Mouse (Mus musculus): ENCODE data around the gene Gse1. TPM values are rescaled to one million over a fixed set of nuclear protein-coding genes. Genes with fewer than 3 reads are reported as not detected.

Gene Gse1
- polyA plus RNA-seq, 1 experiment from 2014 or later: 6.8 TPM

GRCm38 (mm10) chr8:120190810-120191413 lies 37.3 kb upstream of the Gse1 start:
- Histone ChIP-seq H3K27ac (peak overlapping the region; percentile 82), H3K27me3 (no peaks in the 10 kb centered on the region), H3K4me1 (peaks cover 55% of the 10 kb centered on the region), H3K36me3 (no peaks in the 10 kb centered on the region), H3K9ac (no peak overlapping the region), H3K4me2 (peak overlapping the region; percentile 44), H3K9me3 (no peaks in the 10 kb centered on the region), H3K4me3 (peak overlapping the region; percentile 27)
- 9% methylated on average over 20 of the region's 20 CpGs for WGBS
- peak; percentile 89 for ATAC-seq (ENCODE audit: insufficient number of reproducible peaks, low FRiP score, low TSS enrichment, low read depth)

GRCm38 (mm10) chr8:120191633-120192032 lies 36.6 kb upstream of the Gse1 start:
- ATAC-seq (ENCODE audit: insufficient number of reproducible peaks, low FRiP score, low TSS enrichment, low read depth): no peak
- 47% methylated on average over 5 of the region's 5 CpGs for WGBS
- Histone ChIP-seq H3K4me1 (peaks cover 48% of the 10 kb centered on the region), H3K9ac (no peak overlapping the region), H3K27ac (peak overlapping the region; percentile 82), H3K4me2 (peak overlapping the region; percentile 44; the same call in 1 of the 2 replicates), H3K4me3 (no peak overlapping the region), H3K9me3 (no peaks in the 10 kb centered on the region), H3K36me3 (no peaks in the 10 kb centered on the region), H3K27me3 (no peaks in the 10 kb centered on the region)

DNA sequence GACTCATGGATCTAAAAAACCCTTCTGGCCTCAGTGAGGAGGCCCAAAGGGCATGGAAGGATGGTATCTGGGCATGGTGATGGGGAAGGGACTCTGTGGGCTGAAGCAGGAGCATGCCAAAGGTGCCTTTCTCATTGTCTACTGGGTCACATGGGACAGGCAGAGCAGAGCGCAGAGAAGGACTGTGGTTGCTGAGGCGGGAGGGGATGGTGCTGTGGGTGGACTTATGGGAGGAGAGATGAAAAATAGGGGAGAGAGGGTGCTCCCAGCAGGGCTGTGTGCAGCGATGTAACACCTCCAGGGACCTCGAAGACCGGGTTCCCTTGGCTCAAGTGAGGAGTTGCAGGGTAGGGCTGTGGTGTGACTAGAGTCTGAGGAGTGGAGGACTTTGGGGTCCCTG lies 36.1 kb upstream of the Gse1 start:
- Histone ChIP-seq H3K4me2 (no peak overlapping the region), H3K4me1 (peaks cover 43% of the 10 kb centered on the region), H3K4me3 (no peak overlapping the region), H3K9me3 (no peaks in the 10 kb centered on the region), H3K27ac (peak overlapping the region; percentile 82), H3K9ac (no peak overlapping the region), H3K36me3 (no peaks in the 10 kb centered on the region), H3K27me3 (no peaks in the 10 kb centered on the region)
- 91% methylated on average over 5 of the region's 5 CpGs for WGBS
- no peak for ATAC-seq (ENCODE audit: insufficient number of reproducible peaks, low FRiP score, low TSS enrichment, low read depth)

DNA sequence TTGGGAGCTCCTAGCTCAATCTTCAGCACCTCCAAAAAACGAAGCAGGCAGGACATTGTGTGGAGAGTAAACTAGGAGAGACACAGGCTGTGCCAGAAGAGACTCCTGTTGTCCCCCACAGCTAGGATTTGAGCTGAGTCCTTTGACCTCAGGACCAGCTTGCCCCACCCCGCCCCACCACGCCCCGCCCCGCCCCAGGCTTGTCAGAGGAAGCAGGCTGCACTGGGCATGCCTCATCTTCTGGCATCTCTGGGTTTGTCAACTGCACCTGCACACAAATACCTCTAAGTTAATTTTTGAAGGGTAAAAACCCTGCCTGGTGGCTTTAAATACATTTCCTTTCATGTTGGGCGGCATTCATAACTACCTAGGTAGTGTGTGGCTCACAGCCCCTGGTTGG lies 26.9 kb upstream of the Gse1 start:
- H3K27ac ChIP-seq: no peak overlapping the region
- H3K4me2 ChIP-seq: no peak overlapping the region
- H3K9ac ChIP-seq: no peak overlapping the region
- WGBS: 84% methylated on average over 6 of the region's 6 CpGs
- no peaks in the 10 kb centered on the region for H3K27me3 ChIP-seq
- no peaks in the 10 kb centered on the region; the same call in 1 of the 2 replicates for H3K9me3 ChIP-seq
- H3K4me3 ChIP-seq: no peak overlapping the region
- ATAC-seq (ENCODE audit: insufficient number of reproducible peaks, low FRiP score, low TSS enrichment, low read depth): no peak
- no peaks in the 10 kb centered on the region for H3K36me3 ChIP-seq
- peaks cover 15% of the 10 kb centered on the region for H3K4me1 ChIP-seq

- Histone ChIP-seq H3K4me3 (no peak overlapping the region), H3K36me3 (no peaks in the 10 kb centered on the region), H3K9me3 (no peaks in the 10 kb centered on the region; the same call in 1 of the 2 replicates), H3K27ac (no peak overlapping the region), H3K4me1 (peaks cover 15% of the 10 kb centered on the region), H3K9ac (no peak overlapping the region), H3K4me2 (no peak overlapping the region), H3K27me3 (no peaks in the 10 kb centered on the region)
- 62% methylated on average over 3 of the region's 3 CpGs for WGBS
- ATAC-seq (ENCODE audit: insufficient number of reproducible peaks, low FRiP score, low TSS enrichment, low read depth): no peak
Observed at GRCm38 (mm10) chr8:120202546-120202945, 25.7 kb upstream of the Gse1 start.

GRCm38 (mm10) chr8:120204736-120205360 lies 23.4 kb upstream of the Gse1 start:
- no peak for ATAC-seq (ENCODE audit: insufficient number of reproducible peaks, low FRiP score, low TSS enrichment, low read depth)
- H3K4me1 ChIP-seq: peaks cover 23% of the 10 kb centered on the region
- H3K36me3 ChIP-seq: no peaks in the 10 kb centered on the region
- no peaks in the 10 kb centered on the region; the same call in 1 of the 2 replicates for H3K9me3 ChIP-seq
- H3K4me2 ChIP-seq: no peak overlapping the region
- H3K4me3 ChIP-seq: no peak overlapping the region
- no peaks in the 10 kb centered on the region for H3K27me3 ChIP-seq
- H3K27ac ChIP-seq: 0 out of 2 replicates have a peak overlapping the region, but pooled peaks have one; percentile 3
- H3K9ac ChIP-seq: no peak overlapping the region
- 70% methylated on average over 7 of the region's 7 CpGs for WGBS

DNA sequence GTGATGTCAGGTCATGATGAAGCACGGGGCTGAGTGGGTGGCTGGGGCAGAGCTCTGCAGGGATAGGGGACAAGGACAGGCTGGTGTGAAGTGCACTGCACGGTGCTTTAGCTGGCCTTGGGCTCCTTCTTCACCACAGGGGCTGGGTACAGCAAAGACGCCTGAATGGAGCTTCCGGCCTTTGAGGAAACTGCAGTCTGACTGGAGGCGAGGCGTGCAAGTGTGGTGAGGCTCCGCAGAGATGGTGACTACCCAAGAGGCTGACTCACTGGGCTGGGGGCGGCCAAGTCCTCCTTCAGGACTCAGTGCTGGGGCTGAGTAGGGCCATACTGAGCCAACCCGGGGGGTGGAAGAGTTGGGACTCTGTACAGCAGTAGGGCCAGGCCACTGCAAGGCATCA lies 22.3 kb upstream of the Gse1 start:
- H3K27ac ChIP-seq: no peak overlapping the region
- no peak overlapping the region for H3K4me3 ChIP-seq
- no peak overlapping the region for H3K4me2 ChIP-seq
- no peaks in the 10 kb centered on the region for H3K9me3 ChIP-seq
- no peak overlapping the region for H3K9ac ChIP-seq
- no peaks in the 10 kb centered on the region for H3K36me3 ChIP-seq
- WGBS: 82% methylated on average over 9 of the region's 9 CpGs
- no peaks in the 10 kb centered on the region for H3K27me3 ChIP-seq
- ATAC-seq (ENCODE audit: insufficient number of reproducible peaks, low FRiP score, low TSS enrichment, low read depth): no peak
- peaks cover 32% of the 10 kb centered on the region for H3K4me1 ChIP-seq

- Histone ChIP-seq H3K4me1 (peaks cover 35% of the 10 kb centered on the region), H3K9me3 (no peaks in the 10 kb centered on the region), H3K4me3 (no peak overlapping the region), H3K9ac (no peak overlapping the region), H3K36me3 (no peaks in the 10 kb centered on the region), H3K27ac (no peak overlapping the region), H3K4me2 (no peak overlapping the region), H3K27me3 (no peaks in the 10 kb centered on the region)
- WGBS: 83% methylated on average over 8 of the region's 8 CpGs
- no peak for ATAC-seq (ENCODE audit: insufficient number of reproducible peaks, low FRiP score, low TSS enrichment, low read depth)
Observed at GRCm38 (mm10) chr8:120207364-120207763, 20.9 kb upstream of the Gse1 start.

GRCm38 (mm10) chr8:120208113-120208512 lies 20.1 kb upstream of the Gse1 start:
- Histone ChIP-seq H3K27me3 (no peaks in the 10 kb centered on the region), H3K27ac (no peak overlapping the region), H3K9me3 (no peaks in the 10 kb centered on the region), H3K4me1 (peaks cover 34% of the 10 kb centered on the region), H3K4me3 (no peak overlapping the region), H3K9ac (no peak overlapping the region), H3K4me2 (no peak overlapping the region), H3K36me3 (no peaks in the 10 kb centered on the region)
- WGBS: 32% methylated on average over 11 of the region's 11 CpGs
- ATAC-seq (ENCODE audit: insufficient number of reproducible peaks, low FRiP score, low TSS enrichment, low read depth): no peak

- WGBS: 26% methylated on average over 3 of the region's 4 CpGs
- Histone ChIP-seq H3K4me3 (no peak overlapping the region), H3K36me3 (no peaks in the 10 kb centered on the region), H3K9me3 (no peaks in the 10 kb centered on the region), H3K9ac (no peak overlapping the region), H3K4me2 (no peak overlapping the region), H3K27ac (no peak overlapping the region), H3K4me1 (peaks cover 42% of the 10 kb centered on the region), H3K27me3 (no peaks in the 10 kb centered on the region)
- ATAC-seq (ENCODE audit: insufficient number of reproducible peaks, low FRiP score, low TSS enrichment, low read depth): 0 out of 2 replicates have a peak, but pooled peaks have one; percentile 7
Observed at GRCm38 (mm10) chr8:120211345-120211744, 16.9 kb upstream of the Gse1 start.

GRCm38 (mm10) chr8:120212596-120212995 lies 15.7 kb upstream of the Gse1 start:
- no peak overlapping the region for H3K27ac ChIP-seq
- WGBS: 88% methylated on average over 7 of the region's 7 CpGs

DNA sequence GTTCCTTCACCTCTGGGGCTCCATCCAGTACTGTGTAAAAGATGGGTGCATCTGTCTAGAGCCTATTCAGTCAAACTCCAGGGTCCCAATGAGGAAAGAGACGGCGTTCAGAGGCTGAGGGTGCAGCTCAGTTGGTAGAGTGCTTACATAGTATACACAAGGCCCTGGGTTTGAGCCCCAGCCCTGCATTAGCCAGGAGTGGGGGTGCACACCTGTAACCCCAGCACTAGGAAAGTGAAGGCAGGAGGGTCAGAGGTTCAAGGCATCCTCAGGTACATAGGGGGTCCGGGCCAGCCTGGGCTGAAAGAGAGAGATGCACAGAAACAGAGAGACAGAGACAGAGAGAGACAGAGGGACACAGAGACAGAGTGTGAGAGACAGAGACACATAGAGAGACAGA lies 15.0 kb upstream of the Gse1 start:
- Histone ChIP-seq H3K9me3 (no peaks in the 10 kb centered on the region), H3K4me3 (no peak overlapping the region), H3K9ac (no peak overlapping the region), H3K36me3 (no peaks in the 10 kb centered on the region), H3K4me1 (peaks cover 52% of the 10 kb centered on the region), H3K27me3 (no peaks in the 10 kb centered on the region), H3K27ac (no peak overlapping the region), H3K4me2 (no peak overlapping the region)
- ATAC-seq (ENCODE audit: insufficient number of reproducible peaks, low FRiP score, low TSS enrichment, low read depth): no peak
- WGBS: 92% methylated on average over 3 of the region's 3 CpGs

More at GRCm38 (mm10) chr8:120212596-120212995, 15.7 kb upstream of the Gse1 start:
- Histone ChIP-seq H3K4me1 (peaks cover 54% of the 10 kb centered on the region), H3K4me3 (no peak overlapping the region), H3K36me3 (no peaks in the 10 kb centered on the region), H3K9ac (no peak overlapping the region), H3K4me2 (no peak overlapping the region), H3K9me3 (no peaks in the 10 kb centered on the region), H3K27me3 (no peaks in the 10 kb centered on the region)
- no peak for ATAC-seq (ENCODE audit: insufficient number of reproducible peaks, low FRiP score, low TSS enrichment, low read depth)

Data from limb, embryonic 15.5 days (tissue).